Mouse (Mus musculus): ENCODE measurements around the gene Nupr1l.
"Not testable (repeated sequence)": the region's sequence is repeated elsewhere in the genome, so short reads cannot be mapped to it uniquely, and the experiment has no call there.

Gene Nupr1l

DNA sequence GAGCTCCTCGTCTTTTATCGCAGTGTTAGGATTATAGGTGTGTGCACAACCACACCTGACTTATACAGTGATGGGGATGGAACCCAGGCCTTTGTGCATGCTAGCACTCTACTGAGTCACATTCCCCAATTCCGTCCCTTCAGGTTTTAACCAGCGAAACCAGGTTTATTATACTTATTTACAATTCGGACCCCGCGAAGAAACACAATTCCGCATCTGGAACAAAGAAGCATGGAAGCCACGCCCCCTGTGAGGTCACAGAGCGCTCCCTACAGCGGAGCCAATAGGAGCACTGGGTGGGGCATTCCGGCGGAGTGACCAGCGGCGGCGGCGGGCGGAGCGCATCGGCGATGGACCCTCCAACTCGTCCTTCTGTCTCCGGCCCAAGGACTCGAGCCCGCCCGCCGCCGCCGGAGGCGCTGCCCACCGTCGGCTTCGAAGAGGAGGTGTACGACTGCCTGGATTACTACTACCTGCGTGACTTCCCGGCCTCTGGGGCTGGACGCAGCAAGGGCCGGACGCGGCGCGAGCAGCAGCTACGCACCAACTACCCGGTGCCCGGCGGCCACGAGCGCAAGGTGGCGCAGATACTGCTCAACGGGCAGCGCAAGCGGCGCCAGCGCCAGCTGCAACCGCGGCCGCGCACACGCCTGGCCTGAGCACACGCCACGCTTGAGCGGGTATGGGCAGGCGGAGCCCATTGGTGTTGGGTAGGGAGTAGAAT is at the start of gene Nupr1l:
Gene Nupr1l, plus strand, starts transcription at position 299 of the 724 bp plus-strand sequence.
- Histone ChIP-seq H3K36me3 (ENCODE audit: control insufficient read depth, insufficient read depth, low read length, poor library complexity, severe bottlenecking) (no peaks in the 10 kb centered on the region), H3K27me3 (ENCODE audit: control insufficient read depth, insufficient read depth, low read length, poor library complexity, severe bottlenecking) (no peaks in the 10 kb centered on the region)
- peak; percentile 82 for DNase-seq (ENCODE audit: low read depth, low spot score)

- no peaks in the 10 kb centered on the region for H3K27me3 ChIP-seq (ENCODE audit: control insufficient read depth, insufficient read depth, low read length, poor library complexity, severe bottlenecking)
- no peak for DNase-seq (ENCODE audit: low read depth, low spot score)
- peaks cover 3% of the 10 kb centered on the region; the same call in 1 of the 2 replicates for H3K36me3 ChIP-seq (ENCODE audit: control insufficient read depth, insufficient read depth, low read length, poor library complexity, severe bottlenecking)
Measured at GRCm38 (mm10) chr5:129862325-129862724, 46.0 kb upstream of the Nupr1l start.

DNA sequence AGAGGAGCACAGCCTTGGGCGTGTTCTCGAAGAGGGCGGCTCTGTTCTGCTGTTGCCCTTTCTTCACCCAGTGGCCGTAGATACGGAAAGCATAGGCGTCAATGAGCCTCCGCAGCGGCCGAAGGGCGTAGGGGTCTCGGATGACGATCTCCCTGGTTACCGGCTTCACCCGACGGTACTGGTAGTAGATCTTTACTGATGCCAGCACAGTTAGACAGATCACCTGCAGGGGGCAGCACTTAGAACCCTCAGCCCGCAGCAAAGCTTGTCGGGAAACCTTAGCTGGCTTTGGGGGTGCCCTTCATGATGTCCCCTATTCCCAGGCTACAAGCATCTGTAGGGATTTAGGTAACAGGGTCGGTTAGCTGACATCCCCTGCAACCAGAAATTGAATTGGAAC is 43.9 kb upstream of the Nupr1l start:
- Histone ChIP-seq H3K36me3 (ENCODE audit: control insufficient read depth, insufficient read depth, low read length, poor library complexity, severe bottlenecking) (peaks cover 3% of the 10 kb centered on the region; the same call in 1 of the 2 replicates), H3K27me3 (ENCODE audit: control insufficient read depth, insufficient read depth, low read length, poor library complexity, severe bottlenecking) (no peaks in the 10 kb centered on the region)
- peak; percentile 46 for DNase-seq (ENCODE audit: low read depth, low spot score)

- H3K27me3 ChIP-seq (ENCODE audit: control insufficient read depth, insufficient read depth, low read length, poor library complexity, severe bottlenecking), result no peaks in the 10 kb centered on the region
- DNase-seq (ENCODE audit: low read depth, low spot score), result no peak
- no peaks in the 10 kb centered on the region for H3K36me3 ChIP-seq (ENCODE audit: control insufficient read depth, insufficient read depth, low read length, poor library complexity, severe bottlenecking)
Measured at GRCm38 (mm10) chr5:129865841-129866240, 42.5 kb upstream of the Nupr1l start.

- no peaks in the 10 kb centered on the region for H3K36me3 ChIP-seq (ENCODE audit: control insufficient read depth, insufficient read depth, low read length, poor library complexity, severe bottlenecking)
- no peaks in the 10 kb centered on the region for H3K27me3 ChIP-seq (ENCODE audit: control insufficient read depth, insufficient read depth, low read length, poor library complexity, severe bottlenecking)
- DNase-seq (ENCODE audit: low read depth, low spot score), result no peak
Measured at GRCm38 (mm10) chr5:129869238-129869995, 38.9 kb upstream of the Nupr1l start.

- no peaks in the 10 kb centered on the region for H3K27me3 ChIP-seq (ENCODE audit: control insufficient read depth, insufficient read depth, low read length, poor library complexity, severe bottlenecking)
- H3K36me3 ChIP-seq (ENCODE audit: control insufficient read depth, insufficient read depth, low read length, poor library complexity, severe bottlenecking), result no peaks in the 10 kb centered on the region
- no peak for DNase-seq (ENCODE audit: low read depth, low spot score)
Measured at GRCm38 (mm10) chr5:129871238-129871637, 37.1 kb upstream of the Nupr1l start.

GRCm38 (mm10) chr5:129873942-129874341 is 34.4 kb upstream of the Nupr1l start:
- Histone ChIP-seq H3K36me3 (ENCODE audit: control insufficient read depth, insufficient read depth, low read length, poor library complexity, severe bottlenecking) (no peaks in the 10 kb centered on the region), H3K27me3 (ENCODE audit: control insufficient read depth, insufficient read depth, low read length, poor library complexity, severe bottlenecking) (no peaks in the 10 kb centered on the region)
- no peak for DNase-seq (ENCODE audit: low read depth, low spot score)

GRCm38 (mm10) chr5:129875098-129875497 is 33.2 kb upstream of the Nupr1l start:
- Histone ChIP-seq H3K27me3 (ENCODE audit: control insufficient read depth, insufficient read depth, low read length, poor library complexity, severe bottlenecking) (no peaks in the 10 kb centered on the region), H3K36me3 (ENCODE audit: control insufficient read depth, insufficient read depth, low read length, poor library complexity, severe bottlenecking) (no peaks in the 10 kb centered on the region)
- no peak for DNase-seq (ENCODE audit: low read depth, low spot score)

DNA sequence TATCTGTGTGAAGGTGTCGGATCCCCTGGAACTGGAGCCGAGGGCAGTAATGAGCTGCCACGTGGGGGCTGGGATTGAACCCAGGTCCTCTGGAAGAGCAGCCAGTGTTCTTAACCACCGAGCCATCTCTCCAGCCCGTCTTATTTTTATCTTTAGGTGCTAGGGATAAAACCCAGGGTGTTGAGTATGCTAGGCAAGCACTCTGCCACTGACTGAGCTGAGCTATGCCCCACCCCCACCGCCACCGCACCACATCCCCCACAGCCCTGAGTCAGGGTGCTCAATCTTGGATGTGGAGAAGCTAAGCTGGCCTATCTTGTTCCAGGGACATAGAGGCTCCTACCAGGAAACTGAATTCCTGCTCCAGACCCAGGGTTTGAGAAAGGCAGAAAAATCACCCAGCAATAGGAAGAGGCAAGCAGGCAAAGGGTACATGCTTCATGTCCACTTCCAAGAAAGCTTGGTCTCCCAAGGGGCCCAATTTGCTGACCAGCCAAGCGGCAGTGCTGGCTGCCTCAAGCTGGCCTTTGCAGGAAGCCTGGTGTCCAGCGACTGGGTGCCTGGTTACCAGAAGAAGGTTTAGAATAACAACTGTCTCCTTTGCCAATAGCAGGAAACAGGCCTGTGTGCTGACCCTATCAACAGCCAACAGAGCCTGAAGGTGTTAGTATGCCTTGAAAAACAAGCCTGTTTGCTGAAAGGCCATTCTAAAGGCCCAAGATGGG is 30.4 kb upstream of the Nupr1l start:
- Histone ChIP-seq H3K36me3 (ENCODE audit: control insufficient read depth, insufficient read depth, low read length, poor library complexity, severe bottlenecking) (peaks cover 11% of the 10 kb centered on the region), H3K27me3 (ENCODE audit: control insufficient read depth, insufficient read depth, low read length, poor library complexity, severe bottlenecking) (no peaks in the 10 kb centered on the region)

GRCm38 (mm10) chr5:129878946-129879345 is 29.4 kb upstream of the Nupr1l start:
- no peak for DNase-seq (ENCODE audit: low read depth, low spot score)

More for the DNA sequence above, 30.4 kb upstream of the Nupr1l start:
- no peak for DNase-seq (ENCODE audit: low read depth, low spot score)

GRCm38 (mm10) chr5:129879888-129880287 is 28.5 kb upstream of the Nupr1l start:
- Histone ChIP-seq H3K27me3 (ENCODE audit: control insufficient read depth, insufficient read depth, low read length, poor library complexity, severe bottlenecking) (no peaks in the 10 kb centered on the region), H3K36me3 (ENCODE audit: control insufficient read depth, insufficient read depth, low read length, poor library complexity, severe bottlenecking) (peaks cover 14% of the 10 kb centered on the region)
- no peak for DNase-seq (ENCODE audit: low read depth, low spot score)

More at GRCm38 (mm10) chr5:129878946-129879345, 29.4 kb upstream of the Nupr1l start:
- Histone ChIP-seq H3K36me3 (ENCODE audit: control insufficient read depth, insufficient read depth, low read length, poor library complexity, severe bottlenecking) (peaks cover 14% of the 10 kb centered on the region), H3K27me3 (ENCODE audit: control insufficient read depth, insufficient read depth, low read length, poor library complexity, severe bottlenecking) (no peaks in the 10 kb centered on the region)

DNA sequence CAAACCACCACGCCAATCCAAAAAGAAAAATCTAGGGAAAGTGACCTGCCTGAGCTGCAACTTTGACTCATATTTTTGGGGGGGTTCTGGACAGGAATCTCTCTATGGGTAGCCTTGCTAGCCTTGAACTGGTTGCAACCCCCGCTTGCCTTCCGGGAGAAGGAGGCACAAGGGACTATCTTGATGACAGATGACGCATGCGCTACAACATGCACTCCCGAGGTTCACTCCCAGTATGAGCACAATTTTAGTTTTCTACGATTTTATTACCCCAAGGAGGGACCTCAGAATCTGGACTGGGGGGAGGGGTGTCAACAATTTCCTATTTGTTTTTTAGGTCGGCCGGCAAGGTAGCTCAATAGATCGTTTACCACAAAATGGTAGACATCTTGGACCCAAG is 22.1 kb upstream of the Nupr1l start:
- H3K27me3 ChIP-seq (ENCODE audit: control insufficient read depth, insufficient read depth, low read length, poor library complexity, severe bottlenecking), result no peaks in the 10 kb centered on the region
- peaks cover 10% of the 10 kb centered on the region for H3K36me3 ChIP-seq (ENCODE audit: control insufficient read depth, insufficient read depth, low read length, poor library complexity, severe bottlenecking)
- no peak for DNase-seq (ENCODE audit: low read depth, low spot score)

GRCm38 (mm10) chr5:129886911-129887636 is 21.3 kb upstream of the Nupr1l start, which contains the start of gene Chchd2:
Gene Chchd2, minus strand, starts transcription at chr5:129887470.
- peaks cover 6% of the 10 kb centered on the region; the same call in 1 of the 2 replicates for H3K36me3 ChIP-seq (ENCODE audit: control insufficient read depth, insufficient read depth, low read length, poor library complexity, severe bottlenecking)
- H3K27me3 ChIP-seq (ENCODE audit: control insufficient read depth, insufficient read depth, low read length, poor library complexity, severe bottlenecking), result no peaks in the 10 kb centered on the region
- DNase-seq (ENCODE audit: low read depth, low spot score), result peak; percentile 95

GRCm38 (mm10) chr5:129890390-129890789 is 17.9 kb upstream of the Nupr1l start:
- not testable (repeated sequence) for H3K27me3 ChIP-seq (ENCODE audit: control insufficient read depth, insufficient read depth, low read length, poor library complexity, severe bottlenecking); H3K36me3 ChIP-seq (ENCODE audit: control insufficient read depth, insufficient read depth, low read length, poor library complexity, severe bottlenecking); DNase-seq (ENCODE audit: low read depth, low spot score)

Measured in splenic B cell, adult 2 months (primary cell).